Mouse (Mus musculus) heart, embryonic 10.5 days (tissue): ENCODE data around the gene Ccdc162. TPM values are rescaled to one million over a fixed set of nuclear protein-coding genes. Genes with fewer than 3 reads are reported as not detected.
A peak's percentile ranks its signal among the peaks of the same experiment; 100 is the strongest.

ENCODE experiments used
- DNase-seq: peaks from one replicate; pipeline ENCODE4 v3.0.0-alpha.2; 2017; ENCODE audit warnings: low spot score
- H3K27ac ChIP-seq: fragments of 300-500 bp; sonication (generic); 2 replicates; pipeline ENCODE4 v1.5.1; 2016; ENCODE audit warnings: mild to moderate bottlenecking
- H3K27me3 ChIP-seq: fragments of 300-500 bp; sonication (generic); 2 replicates; pipeline ENCODE4 v1.6.1; 2016; ENCODE audit warnings: mild to moderate bottlenecking; ENCODE audit not compliant: poor library complexity, insufficient read depth, severe bottlenecking
- H3K36me3 ChIP-seq: fragments of 300-500 bp; sonication (generic); 2 replicates; pipeline ENCODE4 v1.6.1; 2016; ENCODE audit warnings: mild to moderate bottlenecking, moderate library complexity
- H3K4me1 ChIP-seq: fragments of 300-500 bp; sonication (generic); 2 replicates; pipeline ENCODE4 v1.6.1; 2016; ENCODE audit warnings: mild to moderate bottlenecking
- H3K4me3 ChIP-seq: fragments of 300-500 bp; sonication (generic); 2 replicates; pipeline ENCODE4 v1.5.1; 2016; ENCODE audit warnings: mild to moderate bottlenecking, moderate library complexity
- H3K9me3 ChIP-seq: fragments of 300-500 bp; sonication (generic); 2 replicates; pipeline ENCODE4 v1.6.1; 2016; ENCODE audit warnings: mild to moderate bottlenecking, moderate library complexity
- WGBS: fragments of 180-500 bp; shearing (Covaris S2); methylation state at CpG from one replicate; pipeline ENCODE4 v1.1.7; 2016; 5-methylcytosine and 5-hydroxymethylcytosine counted together
- microRNA-seq: library from miRNA; unstranded; fragments of <30 nt; microRNA quantifications from one replicate; pipeline ENCODE4, GENCODE M21; 2017
- polyA plus RNA-seq: library from polyadenylated mRNA; unstranded; fragments of >200 nt; fragmentation: Nextera tagmentation; extraction: Ambion mirVana; gene quantifications from 2 replicates; pipeline ENCODE4 v1.2.1, GENCODE M21; 2016

The Ccdc162 gene
- polyA plus RNA-seq, 1 experiment from 2014 or later, result 0.40 TPM

DNA sequence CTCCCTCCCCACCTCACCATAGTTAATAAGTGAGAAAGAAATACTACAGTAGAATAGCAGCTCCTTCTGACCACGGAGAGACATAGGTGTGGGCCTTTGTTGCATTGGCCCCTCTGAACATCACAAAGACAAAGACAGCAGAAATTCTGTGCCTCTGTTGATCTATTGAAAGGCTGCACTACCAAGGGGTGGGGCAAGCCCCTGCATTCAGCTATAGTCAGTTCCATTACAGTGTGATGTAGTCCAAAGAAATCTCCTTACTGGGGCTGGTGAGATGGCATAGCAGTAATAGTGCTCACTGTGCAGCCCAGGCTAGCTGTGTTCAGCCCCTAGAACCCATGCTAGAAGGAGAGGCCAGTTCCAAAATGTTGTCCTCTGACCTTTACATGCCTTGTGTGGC is 211.4 kb downstream of the Ccdc162 start:
- DNase-seq, result no peak
- Histone ChIP-seq H3K27ac (no peak overlapping the region), H3K4me1 (peaks cover 7% of the 10 kb centered on the region; the same call in 1 of the 2 replicates), H3K36me3 (no peaks in the 10 kb centered on the region), H3K9me3 (no peaks in the 10 kb centered on the region), H3K4me3 (no peak overlapping the region), H3K27me3 (no peaks in the 10 kb centered on the region)
- 88% methylated on average over 1 of the region's 1 CpGs for WGBS

DNA sequence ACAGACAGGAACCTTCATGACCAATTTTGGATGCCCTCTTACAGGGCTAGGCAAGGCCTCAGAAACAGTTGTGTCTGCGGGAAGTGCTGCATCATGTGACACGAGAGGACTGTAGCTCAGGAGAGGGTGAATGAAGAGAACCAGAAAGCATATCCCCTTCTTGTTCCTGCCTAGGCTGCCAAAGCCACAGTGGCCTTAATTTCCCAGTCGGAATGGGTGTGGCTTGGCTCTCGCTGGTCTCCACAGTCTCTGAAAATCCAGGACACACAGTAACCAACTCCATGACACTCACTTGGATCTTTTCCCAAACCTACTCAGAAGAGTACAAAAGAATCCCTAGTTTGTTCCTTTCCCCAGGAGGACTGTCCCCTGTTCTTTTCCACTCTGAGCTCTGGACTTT is 215.5 kb downstream of the Ccdc162 start:
- Histone ChIP-seq H3K9me3 (no peaks in the 10 kb centered on the region), H3K27ac (no peak overlapping the region), H3K36me3 (no peaks in the 10 kb centered on the region), H3K4me1 (peaks cover 7% of the 10 kb centered on the region; the same call in 1 of the 2 replicates), H3K27me3 (no peaks in the 10 kb centered on the region), H3K4me3 (no peak overlapping the region)
- no peak for DNase-seq
- 61% methylated on average over 4 of the region's 4 CpGs for WGBS

DNA sequence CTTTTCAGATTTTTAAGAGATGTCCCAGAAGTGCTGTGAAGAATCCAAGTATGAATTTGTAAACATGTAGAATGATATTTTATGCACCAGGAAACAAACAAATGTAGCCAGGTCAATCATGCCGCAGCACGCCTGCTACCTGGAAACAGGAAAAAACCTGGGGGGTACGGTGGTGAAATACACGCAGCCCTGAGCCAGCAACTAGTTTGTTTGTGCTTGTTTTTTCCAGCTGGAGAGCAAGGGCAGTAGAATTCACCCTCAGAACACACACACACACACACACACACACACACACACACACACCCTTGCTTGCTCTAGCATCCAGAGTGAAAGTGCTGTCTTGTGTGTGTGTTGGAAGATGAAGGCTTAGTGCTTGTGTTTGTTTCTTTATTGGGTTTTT is 225.3 kb downstream of the Ccdc162 start:
- Histone ChIP-seq H3K27ac (no peak overlapping the region), H3K9me3 (no peaks in the 10 kb centered on the region), H3K36me3 (peaks cover 26% of the 10 kb centered on the region), H3K27me3 (no peaks in the 10 kb centered on the region), H3K4me1 (peaks cover 27% of the 10 kb centered on the region), H3K4me3 (peak overlapping the region; percentile 77; the same call in 1 of the 2 replicates)
- DNase-seq, result no peak
- 55% methylated on average over 4 of the region's 4 CpGs for WGBS

DNA sequence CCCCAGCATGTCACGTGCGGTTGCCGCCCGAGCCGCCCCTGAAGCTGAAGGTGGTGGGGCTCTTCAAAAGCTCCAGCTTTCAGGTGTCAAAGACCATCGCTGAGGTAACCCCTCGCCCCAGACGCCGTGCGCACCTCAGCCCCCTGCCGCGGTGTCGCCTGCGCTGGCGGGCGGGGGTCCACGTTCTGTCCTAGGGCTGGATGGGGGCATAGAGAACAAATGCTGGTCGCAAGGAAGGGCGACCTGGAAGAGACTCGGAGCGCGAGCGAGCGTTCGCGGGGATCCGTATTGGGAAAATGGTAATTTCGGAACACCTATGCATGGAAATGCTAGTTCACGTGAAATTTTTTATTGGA is 225.9 kb downstream of the Ccdc162 start:
- Histone ChIP-seq H3K9me3 (no peaks in the 10 kb centered on the region), H3K36me3 (peaks cover 32% of the 10 kb centered on the region), H3K4me3 (peak overlapping the region; percentile 77), H3K27ac (peak overlapping the region; percentile 92), H3K27me3 (no peaks in the 10 kb centered on the region), H3K4me1 (peaks cover 27% of the 10 kb centered on the region)
- WGBS, result under 1% methylated on average over 29 of the region's 29 CpGs
- no peak for DNase-seq

DNA sequence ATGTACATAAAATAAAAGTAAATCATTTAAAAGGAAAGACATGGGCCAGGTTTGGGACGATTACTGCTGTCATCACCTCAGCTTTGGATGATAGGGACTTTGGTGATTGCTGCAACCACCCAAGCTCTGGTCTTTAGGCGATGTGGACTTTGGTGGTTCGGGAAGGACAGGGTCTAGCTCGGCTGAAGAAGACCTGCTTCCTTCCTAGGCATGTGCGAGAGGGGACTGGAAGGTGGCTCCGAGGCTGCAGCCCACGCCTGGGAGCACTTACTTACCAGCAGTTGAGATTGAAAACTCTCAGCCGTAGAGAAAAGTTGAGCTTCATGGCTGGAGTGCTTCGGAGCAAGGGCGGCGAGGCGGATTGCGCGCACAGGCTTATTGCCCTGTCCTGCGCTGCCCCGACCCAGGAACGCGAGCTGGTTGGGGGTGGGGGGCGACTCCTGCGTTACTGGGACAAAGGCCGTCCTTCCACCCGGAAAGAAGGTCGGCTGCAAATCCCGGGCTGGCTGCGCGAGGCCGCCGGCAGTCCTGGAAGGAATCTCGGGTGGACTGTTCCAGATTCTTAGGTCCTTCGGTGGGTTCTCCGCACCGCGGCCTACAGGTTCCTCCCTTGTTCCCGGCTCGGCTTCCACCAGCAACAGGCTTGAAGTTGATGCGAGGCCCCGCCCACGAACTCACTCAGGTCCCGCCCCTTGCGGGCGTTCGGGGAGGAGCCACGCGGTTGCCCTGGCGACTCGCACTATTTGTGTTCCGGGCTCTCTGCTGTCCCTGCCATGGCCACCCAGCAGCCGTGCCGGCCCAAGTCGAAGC is 226.5 kb downstream of the Ccdc162 start, which contains the start of the genes Smpd2 and Ppil6:
Gene Smpd2 (minus strand): TSS at position 662 of the 810 bp plus-strand sequence.
Gene Ppil6 (plus strand): TSS at position 732 of the 810 bp plus-strand sequence.
- peak; percentile 99 for DNase-seq
- peaks cover 27% of the 10 kb centered on the region for H3K4me1 ChIP-seq
- no peaks in the 10 kb centered on the region for H3K9me3 ChIP-seq
- under 1% methylated on average over 50 of the region's 50 CpGs for WGBS
- H3K36me3 ChIP-seq, result peaks cover 38% of the 10 kb centered on the region
- peak within 1 kb of the TSS; percentile 92 for H3K27ac ChIP-seq
- no peaks in the 10 kb centered on the region for H3K27me3 ChIP-seq
- peak within 1 kb of the TSS; percentile 77 for H3K4me3 ChIP-seq

DNA sequence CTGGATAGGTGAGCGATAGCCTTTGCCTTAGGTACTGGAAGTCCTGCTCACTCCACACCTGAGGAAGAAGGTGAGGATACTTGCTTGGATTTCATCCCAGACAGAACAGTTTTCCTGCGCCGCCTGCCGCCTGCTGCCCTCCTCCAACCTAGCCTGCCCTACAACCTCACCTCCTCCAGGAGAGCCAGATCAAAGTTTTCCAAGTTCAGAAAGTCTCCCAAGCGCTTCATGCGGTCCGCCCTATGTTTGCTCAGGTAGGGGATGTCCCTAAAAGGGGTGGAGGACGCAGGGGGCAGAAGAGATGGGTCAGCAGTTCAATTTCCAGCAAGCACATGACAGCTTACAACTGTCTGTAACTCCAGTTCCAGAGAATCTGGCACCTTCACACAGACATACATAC is 227.1 kb downstream of the Ccdc162 start:
- DNase-seq, result no peak
- Histone ChIP-seq H3K36me3 (peaks cover 44% of the 10 kb centered on the region), H3K4me1 (peaks cover 27% of the 10 kb centered on the region), H3K9me3 (no peaks in the 10 kb centered on the region), H3K27ac (peak overlapping the region; percentile 92), H3K27me3 (no peaks in the 10 kb centered on the region), H3K4me3 (peak overlapping the region; percentile 77)
- 30% methylated on average over 8 of the region's 8 CpGs for WGBS

DNA sequence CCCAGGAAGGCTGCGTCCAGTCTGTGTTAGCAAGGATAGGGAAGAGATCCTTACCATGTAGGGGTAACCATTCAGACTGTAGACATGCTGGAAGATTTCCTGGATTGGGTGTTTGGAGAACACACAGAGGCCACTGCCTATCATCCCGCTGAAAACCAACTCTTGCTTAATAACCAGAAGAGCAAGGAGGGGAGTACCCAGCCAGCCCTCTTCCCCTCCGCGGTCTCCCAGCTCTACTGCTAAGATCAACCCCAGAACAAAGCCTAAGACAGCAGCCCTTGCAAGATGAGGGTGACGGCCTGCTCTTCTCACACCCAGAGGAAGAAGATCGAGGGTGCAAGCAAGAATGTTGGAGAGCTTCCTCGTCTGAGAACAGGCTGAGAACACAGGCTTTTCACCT is 227.6 kb downstream of the Ccdc162 start:
- Histone ChIP-seq H3K27ac (peak overlapping the region; percentile 92), H3K36me3 (peaks cover 48% of the 10 kb centered on the region), H3K4me3 (peak overlapping the region; percentile 77), H3K9me3 (no peaks in the 10 kb centered on the region), H3K4me1 (peaks cover 27% of the 10 kb centered on the region), H3K27me3 (no peaks in the 10 kb centered on the region)
- WGBS, result 48% methylated on average over 7 of the region's 7 CpGs
- DNase-seq, result no peak

Small RNAs within 50 kb of the gene (microRNA-seq; reads per million reads assigned to microRNA genes)
- not detected for gene Mir3473b

Other genes starting within 250 kb of the Ccdc162 start
- gene Mical1, start 240.3 kb downstream of the Ccdc162 start, polyA plus RNA-seq, result 46.5 and 48.8 TPM in 2 replicates
- 51.8 and 52.7 TPM in 2 replicates for gene Smpd2, start 226.3 kb downstream of the Ccdc162 start, polyA plus RNA-seq
- 0.95 and 1.3 TPM in 2 replicates for gene Ppil6, start 226.2 kb downstream of the Ccdc162 start, polyA plus RNA-seq
- gene Cd164, start 197.2 kb downstream of the Ccdc162 start, polyA plus RNA-seq, result 156 and 169 TPM in 2 replicates
- gene Cep57l1, start 93.2 kb upstream of the Ccdc162 start, polyA plus RNA-seq, result 22.1 and 23.6 TPM in 2 replicates
- 18.9 and 20.6 TPM in 2 replicates for gene Sesn1, start 93.3 kb upstream of the Ccdc162 start, polyA plus RNA-seq